18 mouse cellular contexts compared by ENCODE assay signal in the genomic region with DNA sequence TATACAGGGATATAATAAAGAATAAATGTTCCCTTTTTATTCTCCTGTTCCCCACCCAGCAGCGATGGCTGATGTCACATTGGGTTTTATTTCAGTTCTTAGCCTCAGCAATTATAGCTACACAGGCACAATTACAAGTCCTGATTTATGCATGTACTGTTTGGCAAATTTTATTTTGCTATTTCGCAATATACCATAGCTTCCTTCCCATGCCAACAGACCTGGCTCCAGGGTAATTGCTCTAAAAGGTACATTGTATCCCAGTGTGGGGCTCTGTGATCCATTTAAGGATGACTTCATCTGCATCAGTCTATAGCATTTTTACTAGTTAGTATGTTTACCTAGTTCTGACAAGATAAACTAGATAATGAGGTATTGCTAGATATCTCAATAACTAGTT.
"Had no signal": no experiment of that assay in that cellular context is flagged by ENCODE, and none has a peak within 500 bp of the region (broad histone marks: within the 10 kb centered on the region; RNA-seq: fewer than 3 reads in every experiment).

No protein-coding gene starts in this region.

- H3K36me3 ChIP-seq: midbrain, embryonic 10.5 days; midbrain, embryonic 12.5 days; neural tube, embryonic 13.5 days; neural tube, embryonic 15.5 days had no signal

- H3K4me2 ChIP-seq: lung, embryonic 14.5 days; midbrain, embryonic 12.5 days; neural tube, embryonic 13.5 days; neural tube, embryonic 15.5 days had no signal

- H3K4me3 ChIP-seq: midbrain, embryonic 10.5 days; midbrain, embryonic 12.5 days; myocyte; neural tube, embryonic 13.5 days; neural tube, embryonic 15.5 days had no signal

- H3K9me3 ChIP-seq: midbrain, embryonic 10.5 days; midbrain, embryonic 12.5 days; neural tube, embryonic 13.5 days; neural tube, embryonic 15.5 days had no signal

- ATAC-seq: midbrain, embryonic 16.5 days had no signal

- H3K9ac ChIP-seq: lung, embryonic 14.5 days; midbrain, embryonic 12.5 days; neural tube, embryonic 13.5 days; neural tube, embryonic 15.5 days had no signal

- DNase-seq: lung, embryonic 14.5 days; lung, postnatal 10 days; lung, postnatal 4 days; midbrain, embryonic 14.5 days; retina, postnatal 1 day; right cerebral cortex, adult 18-20 months; right cerebral cortex, postnatal 25 days; right cerebral cortex, postnatal 4 days; spleen, adult 18-20 months; thymus, adult 18-20 months; thymus, postnatal 14 days; thymus, postnatal 36 days had no signal

- H3K27ac ChIP-seq: midbrain, embryonic 10.5 days; midbrain, embryonic 12.5 days; neural tube, embryonic 13.5 days; neural tube, embryonic 15.5 days had no signal

- H3K27me3 ChIP-seq: midbrain, embryonic 12.5 days; neural tube, embryonic 13.5 days; neural tube, embryonic 15.5 days had no signal
